Mouse (Mus musculus): ENCODE measurements around the gene Kansl3.

The Kansl3 gene

GRCm38 (mm10) chr1:36293470-36293869, 75.5 kb downstream of the Kansl3 start:
- in situ Hi-C loops (cut with MboI, MseI): loop anchor here in 1 of 2 experiments (25.0 kb wide), 1 partner anchor 1456 kb away; the partner anchor contains the start of genes Fam168b and Plekhb2

All from T-helper 17 cell (primary cell).